Mouse (Mus musculus) adrenal gland, postnatal 4 days (tissue): ENCODE results near the gene Gm20388. TPM values are rescaled to one million over a fixed set of nuclear protein-coding genes. Genes with fewer than 3 reads are reported as not detected.

Experiments used
- DNase-seq, 2 experiments: peaks; one replicate each; pipeline ENCODE4 v3.0.0; 2021 to 2022; ENCODE audit warnings: low spot score in 2 of 2, mixed read lengths in 2 of 2
- total RNA-seq, 2 experiments: library from RNA; stranded (reverse); gene quantifications; 2 replicates each; pipeline ENCODE4 v1.2.3; 2021

Gm20388 gene
- total RNA-seq, 2 experiments from 2014 or later, result 8.8 TPM; not detected in 1

DNA sequence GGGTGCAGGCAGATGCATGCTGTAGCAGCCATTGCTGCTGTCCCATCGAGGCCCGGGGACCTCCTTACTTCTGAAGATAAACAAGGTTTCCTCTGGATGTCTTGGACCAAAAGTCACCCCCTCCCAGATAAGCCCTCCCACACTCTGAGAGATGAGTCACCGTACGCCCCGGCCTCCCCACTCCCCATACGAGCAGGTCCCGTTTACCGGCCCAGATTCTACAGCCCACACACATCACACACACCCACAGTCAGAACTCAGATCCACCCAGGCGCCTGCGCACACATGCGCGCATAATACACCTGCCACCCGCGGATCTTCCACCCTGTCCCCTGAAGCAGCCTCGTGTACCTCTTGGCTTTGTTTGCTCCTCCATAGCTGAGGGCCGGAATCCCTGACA, 1823.6 kb downstream of the Gm20388 start:
- no peak for DNase-seq

DNA sequence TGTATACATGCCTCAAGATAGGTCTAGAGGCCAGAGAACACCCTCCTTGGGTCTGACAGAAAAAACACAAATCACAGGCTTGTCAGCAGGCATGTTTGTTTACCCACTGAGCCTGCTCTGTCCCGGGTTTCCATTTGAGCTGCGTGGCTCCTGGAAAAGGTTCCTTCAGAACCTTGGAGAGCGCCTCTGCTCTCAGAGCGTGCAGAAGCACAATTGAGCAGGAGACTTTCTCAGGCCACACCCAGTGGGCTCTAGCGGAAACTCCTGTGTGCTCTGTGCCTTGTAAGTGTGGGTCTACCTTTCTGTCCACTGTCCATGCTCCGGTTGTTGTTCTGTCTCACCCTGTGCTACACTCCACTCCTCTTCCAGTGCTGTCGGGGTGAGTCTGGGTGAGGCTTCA, 1825.6 kb downstream of the Gm20388 start:
- peak in 1 of 2 experiments; percentile 19 for DNase-seq

GRCm38 (mm10) chr8:121740721-121741120, 1830.1 kb downstream of the Gm20388 start:
- no peak for DNase-seq

- DNase-seq, result no peak
Measured at GRCm38 (mm10) chr8:121749501-121749900, 1838.9 kb downstream of the Gm20388 start.

GRCm38 (mm10) chr8:121750512-121750911, 1839.9 kb downstream of the Gm20388 start:
- no peak for DNase-seq

DNA sequence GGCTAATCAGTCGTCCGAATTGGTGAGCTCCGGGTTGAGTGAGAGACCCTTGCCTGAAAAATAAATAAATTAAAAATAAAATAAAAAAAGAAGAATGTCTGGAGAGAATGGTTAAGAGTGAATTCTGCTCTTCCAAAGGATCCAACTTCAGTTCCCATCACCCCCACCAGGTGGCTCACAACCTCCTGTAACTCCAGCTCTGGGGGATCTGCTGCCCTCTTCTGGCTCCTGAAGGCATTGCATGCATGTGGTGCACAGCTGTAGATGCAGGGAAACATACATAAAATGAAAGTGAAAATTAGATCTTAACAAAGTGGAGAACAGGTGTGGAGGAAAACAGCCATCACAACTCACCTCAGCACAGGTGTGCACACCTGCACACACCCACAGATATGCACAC, 1840.8 kb downstream of the Gm20388 start:
- DNase-seq, result peak; percentile 35 to 50

- no peak for DNase-seq
Measured at GRCm38 (mm10) chr8:121758470-121758869, 1847.8 kb downstream of the Gm20388 start.

DNA sequence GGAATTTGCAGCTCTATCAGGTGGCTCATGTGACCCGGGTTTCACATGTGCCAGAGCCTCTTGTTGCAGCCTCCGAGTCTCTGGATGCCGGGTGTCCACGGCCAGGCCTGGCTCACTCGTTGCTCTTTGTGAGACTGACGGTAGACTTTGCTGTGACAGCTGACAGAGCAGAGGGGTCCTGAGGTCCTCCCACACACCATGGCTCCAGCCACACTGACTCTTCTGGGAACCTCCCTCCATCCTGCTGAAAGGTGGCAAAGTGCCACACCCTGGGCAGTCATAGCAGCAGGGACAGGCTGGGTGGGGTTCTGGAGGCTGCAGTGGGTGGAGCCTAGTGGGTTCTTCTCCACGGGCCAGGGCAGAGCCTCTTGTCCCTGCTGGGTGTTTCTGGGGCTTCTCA, 1849.8 kb downstream of the Gm20388 start:
- no peak for DNase-seq

DNA sequence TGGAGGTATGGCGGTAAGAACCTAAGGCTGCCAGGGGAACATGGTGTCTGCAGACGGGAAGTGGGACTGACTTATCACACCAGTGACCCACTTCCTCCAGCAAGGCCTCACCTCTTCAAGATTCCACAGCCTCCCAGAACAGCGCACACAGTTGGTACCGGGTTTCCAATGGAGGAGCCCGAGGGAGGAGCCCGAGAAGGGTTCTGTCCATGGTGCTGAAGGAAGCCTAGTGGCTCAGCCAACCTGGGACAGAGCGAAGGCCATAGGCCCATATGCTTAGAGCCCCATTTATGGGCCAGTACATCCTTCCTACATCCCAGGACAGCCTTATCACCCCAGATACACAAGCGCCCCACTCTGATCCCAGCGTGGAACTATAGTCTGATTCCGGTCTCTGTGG, 1850.8 kb downstream of the Gm20388 start:
- no peak for DNase-seq

- no peak for DNase-seq
Measured at GRCm38 (mm10) chr8:121762999-121763699, 1852.5 kb downstream of the Gm20388 start.

DNA sequence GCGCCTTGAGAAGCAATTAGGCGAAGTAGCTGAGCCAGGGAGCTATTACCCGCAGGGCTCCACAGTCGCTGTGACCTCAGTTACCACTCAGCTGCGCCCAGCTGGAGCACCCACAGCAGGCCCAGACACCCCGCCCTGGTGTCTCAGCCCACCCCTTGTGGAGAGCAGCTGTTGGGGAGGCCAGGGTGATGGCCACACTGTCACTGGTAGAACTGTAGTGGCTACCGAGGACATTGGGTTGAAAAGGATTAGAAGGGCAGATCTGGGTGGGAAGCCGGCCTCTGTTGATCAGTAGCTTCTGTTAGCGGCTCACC, 1853.0 kb downstream of the Gm20388 start:
- DNase-seq, result no peak

DNA sequence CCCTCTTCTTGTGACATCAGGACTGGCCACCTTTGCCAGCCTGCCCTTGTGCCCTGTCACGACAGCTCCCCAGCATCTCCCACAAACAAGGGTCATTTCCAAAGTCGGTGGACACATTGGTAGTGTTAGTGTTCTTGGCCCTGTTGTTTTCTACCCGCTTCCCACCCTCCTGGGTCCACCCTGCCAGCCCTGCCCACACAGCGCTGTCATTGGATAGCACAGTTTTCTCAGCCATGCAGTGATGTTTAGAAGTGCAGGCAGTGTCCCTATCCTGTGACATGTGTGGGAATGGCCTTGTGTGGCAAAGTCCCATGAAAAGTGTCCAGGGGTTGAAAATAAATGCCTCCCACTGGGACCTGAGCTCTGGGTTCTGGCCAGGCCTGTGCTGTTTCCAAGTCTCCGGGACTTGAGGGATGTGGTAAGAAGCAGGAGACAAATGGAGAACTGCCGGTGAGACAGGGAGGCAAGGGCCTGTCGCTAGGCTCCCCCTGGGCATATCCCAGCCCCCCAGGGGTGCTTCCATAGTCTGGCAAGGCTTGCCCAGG, 1855.0 kb downstream of the Gm20388 start:
- no peak for DNase-seq

DNA sequence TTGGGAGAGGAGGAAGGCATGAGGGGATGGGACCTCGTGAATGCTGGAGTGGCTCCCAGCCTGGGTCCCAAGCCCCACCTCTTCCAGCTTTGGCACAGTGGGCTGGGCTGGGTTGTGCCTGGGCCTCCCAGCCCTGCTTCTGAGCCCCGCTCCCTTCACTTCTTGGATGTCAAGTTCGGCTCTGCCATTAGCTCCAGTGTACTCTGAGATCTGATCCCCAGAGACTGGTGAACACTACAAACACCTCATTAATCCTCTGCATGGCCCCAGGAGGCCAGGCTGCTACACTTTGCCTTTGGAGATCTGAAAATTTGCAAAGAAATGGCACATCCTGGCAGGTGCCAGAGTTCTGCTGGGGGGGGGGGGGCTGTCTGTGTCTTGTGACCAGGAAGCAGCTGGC, 1858.5 kb downstream of the Gm20388 start:
- no peak for DNase-seq

DNA sequence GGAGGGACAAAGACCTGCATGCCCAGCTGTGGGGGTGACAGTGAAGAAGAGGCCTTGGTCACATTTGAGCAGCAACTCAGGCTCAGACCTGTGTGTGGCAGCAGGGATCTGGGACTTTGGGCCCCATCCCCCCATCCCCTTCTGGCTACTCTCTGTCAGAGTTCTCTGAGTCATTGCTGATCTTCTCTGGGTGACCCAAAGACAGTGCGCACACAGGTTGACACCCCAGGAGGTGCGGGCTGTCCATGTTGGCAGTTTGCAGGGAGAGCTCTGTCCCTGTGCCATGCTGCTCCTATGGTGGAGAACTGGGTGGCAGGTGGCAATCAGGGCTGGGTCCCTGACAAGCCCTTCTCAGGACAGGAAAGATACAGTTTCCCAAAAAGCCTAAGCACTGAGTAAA, 1859.0 kb downstream of the Gm20388 start:
- no peak for DNase-seq

DNA sequence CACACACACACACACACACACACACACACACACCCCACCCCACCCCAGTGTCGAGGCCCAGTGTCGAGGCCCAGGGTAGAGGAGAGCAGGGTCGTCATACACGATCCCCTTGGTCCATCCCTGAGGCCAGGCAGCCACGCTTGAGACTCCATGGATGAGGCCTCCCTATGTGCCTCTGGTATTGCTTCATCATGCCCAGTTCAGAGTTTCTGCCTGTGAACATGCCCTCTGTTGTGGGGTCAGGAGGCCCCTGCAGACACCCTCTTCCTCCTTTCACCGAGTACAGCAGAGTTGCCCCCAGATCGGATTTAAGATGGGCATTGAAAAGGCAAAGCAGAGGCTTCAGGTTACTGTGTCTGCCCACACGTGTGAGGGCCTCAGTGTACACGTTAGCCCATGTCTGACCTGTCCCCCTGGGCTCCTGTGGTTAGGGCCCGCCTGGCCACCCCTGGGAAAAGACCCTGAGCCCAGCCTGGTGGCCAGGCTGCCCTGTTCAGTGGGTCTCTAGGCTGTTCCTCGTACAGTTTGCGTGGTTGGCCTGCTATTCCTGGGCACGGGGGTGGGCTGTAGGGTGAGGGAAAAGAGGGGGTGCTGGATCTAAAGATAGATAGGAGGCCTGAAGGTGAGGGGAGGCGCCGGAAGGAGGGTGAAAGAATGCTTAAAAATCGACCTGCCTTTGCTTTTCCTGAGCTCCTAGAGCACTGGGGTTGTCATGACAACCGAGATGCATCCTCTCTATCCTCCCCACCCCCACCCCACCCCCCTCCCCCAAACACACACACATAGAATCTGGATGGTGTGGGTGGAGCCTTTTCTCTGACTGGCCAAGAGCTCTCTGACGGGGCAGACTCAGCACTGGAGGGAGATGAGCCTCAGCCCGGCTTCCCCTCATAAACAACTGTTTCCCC, 1860.5 kb downstream of the Gm20388 start:
- no peak for DNase-seq

DNA sequence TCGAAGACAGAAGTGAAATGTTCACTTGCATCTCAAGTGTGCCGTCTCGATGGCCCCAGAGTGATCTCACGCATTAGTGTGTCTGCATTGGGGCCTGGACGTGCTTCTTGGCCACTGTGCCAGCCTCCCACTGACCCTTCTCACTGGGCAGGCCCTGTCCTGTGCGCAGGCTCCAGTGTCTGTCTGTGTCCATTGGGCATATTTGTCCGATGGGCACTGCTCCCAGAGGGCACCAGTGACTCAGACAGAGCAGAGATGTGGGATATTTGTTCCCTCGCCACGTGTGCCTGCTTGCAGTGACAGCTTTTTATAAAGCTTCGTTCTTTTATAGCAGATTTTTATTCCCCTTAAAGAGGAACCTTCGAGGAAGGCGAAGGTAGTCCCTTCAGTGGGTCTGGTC, 1863.2 kb downstream of the Gm20388 start:
- no peak for DNase-seq

- DNase-seq, result no peak
Measured at GRCm38 (mm10) chr8:121782493-121782892, 1871.9 kb downstream of the Gm20388 start.

DNA sequence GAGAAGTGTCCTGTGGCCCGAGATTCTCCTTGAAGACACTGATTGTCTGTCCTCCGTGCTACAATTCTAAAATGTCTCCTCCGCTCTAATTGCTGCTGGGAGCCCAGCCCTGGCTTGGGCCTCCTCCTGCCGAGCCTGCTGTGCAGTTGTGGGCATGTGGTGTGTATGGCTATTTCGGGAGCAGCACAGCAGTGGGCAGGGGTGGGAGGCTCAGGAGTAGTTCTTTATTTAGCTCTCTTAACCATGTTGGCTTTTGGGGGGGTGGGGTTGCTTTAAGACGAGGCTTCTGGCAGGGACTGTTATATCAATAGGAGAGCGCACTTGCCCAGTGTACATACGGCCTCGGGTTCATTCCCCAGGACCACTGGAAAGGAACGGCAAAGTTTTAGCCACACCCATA, 1875.9 kb downstream of the Gm20388 start:
- no peak for DNase-seq

- DNase-seq, result no peak
Measured at GRCm38 (mm10) chr8:121788786-121789185, 1878.1 kb downstream of the Gm20388 start.

- DNase-seq, result no peak
Measured at GRCm38 (mm10) chr8:121792159-121792558, 1881.5 kb downstream of the Gm20388 start.

- no peak for DNase-seq
Measured at GRCm38 (mm10) chr8:121792627-121793026, 1882.0 kb downstream of the Gm20388 start.

DNA sequence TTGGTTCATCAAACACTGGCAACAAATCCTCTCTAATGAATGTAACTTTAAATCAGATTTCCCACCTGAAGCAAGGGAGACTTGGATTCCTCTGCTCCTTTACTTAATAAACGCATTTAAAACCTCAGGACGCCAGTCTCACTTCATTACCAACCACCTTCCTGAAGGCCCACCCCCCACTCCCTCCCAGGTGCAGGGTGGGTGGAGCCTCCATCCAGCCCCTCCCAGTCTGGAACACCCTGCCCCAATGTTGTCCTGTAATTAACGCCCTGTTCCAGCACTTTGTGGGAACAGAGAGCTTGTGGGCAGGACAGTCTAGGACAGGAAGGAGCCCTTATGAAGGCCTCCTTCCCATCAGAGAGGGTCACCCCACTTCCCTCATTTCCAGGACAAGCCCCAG, 1883.5 kb downstream of the Gm20388 start:
- DNase-seq, result no peak
